Mouse (Mus musculus) cerebellum, adult 11 months (tissue): ENCODE measurements at regions not wholly inside any gene's neighbourhood (a gene's known extent, or its start where the extent isn't known, plus 50 kb on each side); places are given as distances from the start of the nearest gene placed in this dataset.
"Not testable (repeated sequence)": the region's sequence is repeated elsewhere in the genome, so short reads cannot be mapped to it uniquely, and the experiment has no call there.

Source experiments
- DNase-seq: peaks from one replicate; pipeline ENCODE4 v3.0.0; 2022

DNA sequence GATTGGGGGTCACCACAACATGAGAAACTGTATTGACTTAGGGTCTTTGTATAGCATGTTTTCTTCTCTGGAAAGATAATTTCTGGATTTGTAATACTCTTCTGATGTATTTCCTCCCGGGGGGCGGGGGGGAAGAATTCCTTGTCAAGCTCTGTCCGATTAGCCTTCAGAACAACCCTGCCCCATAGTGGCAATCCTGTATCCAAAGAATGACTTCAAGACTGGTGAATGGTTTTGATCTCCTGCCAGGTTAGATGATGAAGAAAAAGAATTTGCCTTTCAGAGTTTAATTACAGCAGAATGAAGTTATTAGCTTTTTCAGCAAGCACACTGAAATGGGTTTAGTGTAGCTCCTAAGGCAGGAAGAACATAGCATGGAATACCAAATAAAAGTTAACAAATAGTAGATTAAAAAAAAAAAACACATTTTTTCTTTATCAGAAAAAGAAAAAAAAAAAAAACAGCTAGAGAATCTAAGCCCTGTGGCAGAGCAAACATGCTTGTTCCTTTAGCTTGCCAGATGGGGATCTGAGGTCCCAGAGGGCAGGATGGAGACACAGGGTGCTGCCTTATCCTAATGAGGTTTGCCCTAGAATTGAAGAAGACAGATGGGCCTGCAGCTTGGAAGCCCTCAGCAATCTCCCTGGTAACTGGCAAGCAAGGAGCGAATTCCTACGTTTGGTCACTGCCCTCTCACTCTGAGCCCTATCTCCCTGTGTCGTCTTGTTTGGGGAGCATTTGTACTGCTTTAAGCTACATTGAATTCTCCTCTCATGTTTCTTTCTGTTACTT lies 280.9 kb upstream of the Gm9972 start:
- peak; percentile 89 for DNase-seq

DNA sequence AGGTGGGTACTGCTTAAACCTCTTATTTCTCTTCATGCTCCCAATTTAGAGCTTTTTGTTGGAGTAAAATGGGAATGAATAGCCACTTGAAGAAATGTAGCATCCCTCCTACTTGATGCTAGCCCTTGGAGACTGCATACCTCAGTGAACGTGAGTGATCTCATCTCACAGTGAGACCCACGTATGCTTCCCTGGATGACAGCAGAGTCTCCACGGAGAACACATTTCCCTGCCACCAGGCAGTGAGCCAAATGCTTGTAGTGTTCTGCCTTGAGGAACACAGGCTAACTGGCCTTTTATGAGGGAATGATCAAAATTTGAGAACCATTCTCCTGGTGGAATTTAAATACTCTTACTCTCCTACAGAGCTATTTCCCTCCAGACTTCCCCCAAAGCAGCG lies 280.1 kb upstream of the Gm9972 start:
- DNase-seq: peak; percentile 89

DNA sequence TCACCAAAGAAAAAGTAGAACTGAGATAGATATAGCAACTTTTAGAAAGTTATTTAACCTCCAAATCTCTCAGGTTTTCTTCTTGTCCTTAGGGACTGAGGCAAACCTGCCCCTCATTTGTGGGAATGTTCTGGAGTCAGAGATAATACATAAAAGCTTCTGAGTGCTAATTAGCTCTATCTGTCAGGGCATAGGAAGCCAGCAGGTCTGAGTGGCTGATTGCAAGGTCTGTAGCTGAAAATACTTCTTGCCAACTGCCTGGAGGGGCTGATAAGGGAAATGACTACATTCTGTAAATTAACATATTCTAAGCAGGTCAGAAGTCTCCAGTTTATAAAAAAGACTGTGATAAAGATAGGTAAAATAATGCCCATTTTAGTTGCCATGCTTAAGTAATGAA lies 270.3 kb upstream of the Gm9972 start:
- no peak for DNase-seq

DNA sequence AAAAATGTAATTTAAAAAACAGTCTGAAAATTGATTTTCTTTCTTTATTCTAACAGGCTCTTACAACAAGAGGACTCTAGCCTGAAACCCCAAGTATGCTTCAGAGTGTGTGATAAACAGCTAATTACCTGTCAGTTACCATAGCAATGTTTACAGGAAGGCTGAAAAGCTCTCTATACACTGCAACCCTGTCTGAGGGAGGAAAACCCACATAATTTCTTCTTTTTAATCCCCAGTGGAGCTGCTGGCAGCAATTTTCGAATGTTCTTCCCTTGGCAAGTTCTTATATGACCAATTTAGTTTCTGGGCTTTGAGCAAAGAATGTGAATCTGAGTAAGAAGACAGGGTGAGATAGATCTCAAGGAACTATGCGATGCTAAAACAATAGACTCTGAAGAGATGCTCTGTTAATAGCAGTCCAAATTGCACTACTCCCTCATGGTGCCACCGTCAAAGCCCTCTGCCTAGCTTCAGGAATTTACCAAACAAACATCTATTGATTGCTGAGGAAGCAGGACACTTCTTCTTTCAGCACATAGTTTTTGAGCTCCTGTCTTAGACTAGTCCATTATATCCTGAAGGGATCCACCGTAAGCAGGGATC lies 260.4 kb upstream of the Gm9972 start:
- DNase-seq: no peak

DNA sequence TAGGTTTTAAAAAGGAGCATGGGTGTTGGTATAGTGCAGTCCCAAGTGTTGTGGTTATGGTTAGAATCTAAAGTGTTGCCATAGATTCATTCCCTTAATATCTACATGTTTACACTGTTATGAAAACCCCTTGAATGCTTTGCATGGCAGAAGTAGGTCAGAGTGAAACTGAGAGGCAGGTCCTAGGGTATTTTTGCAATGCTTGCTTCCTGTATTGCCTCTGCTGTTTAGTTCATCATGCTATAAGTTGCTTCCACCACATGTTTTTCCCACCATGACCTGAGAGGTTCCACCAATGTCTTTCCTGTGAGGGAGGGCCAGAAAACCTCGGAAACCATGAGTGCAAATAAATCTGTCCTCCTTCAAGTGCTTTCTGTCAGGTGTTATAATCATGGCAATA lies 224.1 kb upstream of the Gm9972 start:
- no peak for DNase-seq

DNA sequence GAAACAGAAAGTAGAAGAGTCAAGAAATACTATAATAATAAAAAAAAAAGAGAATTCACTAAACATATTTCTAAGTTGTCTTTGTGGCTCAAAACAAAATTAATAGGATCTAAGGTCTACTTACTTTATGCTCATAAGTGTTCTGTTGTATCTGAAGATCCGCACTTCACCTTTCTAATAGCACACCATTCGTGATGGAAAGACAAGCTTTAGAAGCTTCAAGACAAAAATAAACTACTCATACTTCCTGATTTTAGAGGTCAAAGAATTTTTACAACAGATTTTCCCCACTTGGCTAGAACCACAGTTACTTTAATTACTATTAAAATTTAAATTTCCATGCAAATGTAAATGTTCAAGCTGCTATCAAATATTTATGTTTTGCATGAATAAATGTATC lies 219.8 kb upstream of the Gm9972 start:
- no peak for DNase-seq

DNA sequence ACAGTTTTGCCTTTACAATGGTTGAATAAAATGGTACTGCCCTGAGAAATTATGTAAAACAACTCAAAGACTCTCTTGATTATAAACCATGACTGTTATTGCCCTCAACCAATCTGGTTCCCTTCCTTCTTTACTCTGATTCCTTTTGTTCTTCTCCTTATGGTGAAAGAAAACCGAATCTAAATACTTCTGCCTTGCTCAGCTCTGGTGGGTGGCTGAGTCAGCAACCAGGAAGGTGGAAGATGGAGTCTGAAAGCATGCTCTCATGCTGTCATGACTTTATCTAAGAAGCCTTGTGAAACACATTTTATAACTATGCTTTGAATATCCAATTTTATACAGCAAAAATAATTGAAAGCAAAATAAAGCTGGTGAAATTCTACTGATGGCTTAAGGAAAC lies 212.7 kb upstream of the Gm9972 start:
- no peak for DNase-seq

DNA sequence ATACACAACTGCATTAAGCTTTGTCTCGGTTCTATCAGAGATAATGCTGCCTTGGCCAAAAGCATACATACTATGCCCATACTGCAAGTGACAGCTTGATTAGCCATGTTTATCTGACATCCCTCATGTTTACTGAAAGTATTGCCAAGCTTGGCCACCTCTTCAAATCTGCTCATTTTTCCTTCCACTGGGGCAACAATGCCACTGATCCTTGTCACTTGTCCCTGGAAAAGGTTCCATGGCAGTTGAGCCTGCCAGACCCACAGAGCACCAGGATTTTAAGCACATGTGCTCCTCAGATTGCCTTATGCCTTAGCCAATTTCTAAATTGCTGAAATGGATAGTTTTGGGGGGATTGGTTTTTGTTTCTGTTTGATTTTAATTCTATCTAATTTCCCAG lies 189.8 kb upstream of the Gm9972 start:
- peak; percentile 44 for DNase-seq

DNA sequence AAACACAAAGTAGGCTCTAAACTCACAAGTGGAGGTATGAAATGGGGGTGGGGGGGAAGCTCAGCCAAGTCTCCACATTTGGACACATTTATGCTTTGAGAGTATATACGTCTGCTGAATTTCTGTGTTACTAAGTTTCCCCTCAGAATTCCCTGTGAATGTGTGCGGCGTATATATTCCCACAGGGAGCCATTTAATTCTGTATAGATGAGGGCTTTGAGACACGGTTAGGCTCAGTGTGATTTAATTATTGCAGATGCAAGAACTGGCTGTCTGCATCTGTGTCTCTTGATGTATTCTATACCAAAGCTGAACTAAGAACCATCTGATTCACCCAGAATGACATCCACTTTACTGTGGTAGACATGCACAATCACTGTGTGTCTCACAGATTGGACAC lies 181.1 kb upstream of the Gm9972 start:
- DNase-seq: no peak

DNA sequence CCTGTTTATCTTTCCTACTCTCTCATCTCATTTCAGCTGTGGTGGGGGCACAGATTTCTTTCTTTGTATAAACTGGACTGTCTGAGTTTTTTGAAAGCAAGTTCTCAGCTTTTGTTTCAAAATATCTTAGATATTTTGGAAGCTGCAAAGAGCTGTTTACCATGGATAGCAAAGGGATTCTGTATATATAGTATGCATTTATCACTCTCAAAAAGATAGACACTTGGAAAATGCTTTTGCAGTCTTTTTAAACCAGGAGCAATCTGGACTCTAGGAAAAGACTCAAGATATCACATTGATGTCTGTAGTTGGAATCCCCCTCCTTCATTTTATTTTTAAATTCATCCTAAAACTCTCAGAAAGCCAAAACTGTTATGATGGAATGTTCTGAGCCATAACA lies 177.9 kb upstream of the Gm9972 start:
- no peak for DNase-seq

DNA sequence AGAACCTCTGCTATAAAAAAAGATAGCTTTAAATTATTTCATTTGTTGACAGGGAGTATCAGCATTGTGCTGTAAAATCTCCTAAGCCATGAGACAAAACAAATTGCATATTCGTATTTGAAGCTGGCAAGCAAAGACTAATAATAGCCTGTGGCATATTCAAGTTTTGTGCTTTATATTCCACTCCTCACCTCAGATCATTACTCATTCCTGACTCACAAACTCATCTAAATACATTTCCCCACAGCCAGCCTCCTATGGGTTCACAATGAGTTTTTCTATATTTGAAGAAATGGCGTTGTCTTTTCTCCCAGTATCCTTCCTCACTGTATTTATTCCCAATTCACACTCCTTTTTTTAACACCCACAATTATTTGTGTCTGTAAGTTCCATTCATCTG lies 161.5 kb upstream of the Gm9972 start:
- no peak for DNase-seq

DNA sequence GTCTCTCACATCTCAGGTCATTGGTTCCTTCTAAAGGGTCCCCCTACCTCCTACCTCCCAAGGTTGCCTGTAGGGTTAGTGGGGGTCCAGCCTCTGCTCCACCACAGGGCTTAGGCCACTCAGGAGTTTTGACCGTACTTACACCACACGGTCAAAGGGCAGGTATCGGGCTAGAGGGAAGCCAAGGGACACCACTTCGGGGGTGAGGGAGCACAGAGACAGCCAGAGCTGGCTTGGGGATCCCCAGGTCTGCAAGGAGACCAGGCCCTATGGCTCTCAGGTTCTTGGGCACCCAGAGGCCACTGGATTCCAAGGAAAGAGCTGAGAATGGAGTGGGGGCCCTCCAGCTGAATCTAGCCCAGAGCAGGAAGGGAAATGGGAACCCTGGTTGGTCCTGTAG lies 135.5 kb upstream of the Gm9972 start:
- no peak for DNase-seq

DNA sequence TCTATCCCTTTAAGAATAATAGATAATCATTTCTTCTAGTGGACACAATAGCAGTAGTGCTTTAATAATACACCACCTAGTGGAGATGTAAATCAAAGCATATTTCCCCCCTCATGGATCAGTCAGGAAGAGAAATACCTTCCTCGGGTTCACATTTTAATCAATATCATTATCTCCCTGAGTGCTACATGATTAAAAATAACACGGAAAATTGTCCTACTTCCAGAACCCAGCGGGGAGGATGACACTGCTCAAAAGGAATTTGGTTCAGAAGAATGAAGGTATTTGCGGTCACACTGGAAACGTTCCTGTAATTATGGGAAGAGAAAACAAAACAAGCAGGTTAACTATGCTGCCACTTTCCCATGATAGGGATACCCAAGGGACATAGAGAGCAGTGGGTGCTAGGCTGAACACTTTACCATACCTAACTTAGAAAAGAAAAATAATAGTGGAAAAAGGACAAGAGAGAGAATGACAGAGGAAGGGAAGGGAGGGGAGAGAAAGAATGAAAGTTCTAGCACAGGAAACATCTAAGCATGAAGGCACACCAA lies 132.0 kb upstream of the Gm9972 start:
- DNase-seq: peak; percentile 69

DNA sequence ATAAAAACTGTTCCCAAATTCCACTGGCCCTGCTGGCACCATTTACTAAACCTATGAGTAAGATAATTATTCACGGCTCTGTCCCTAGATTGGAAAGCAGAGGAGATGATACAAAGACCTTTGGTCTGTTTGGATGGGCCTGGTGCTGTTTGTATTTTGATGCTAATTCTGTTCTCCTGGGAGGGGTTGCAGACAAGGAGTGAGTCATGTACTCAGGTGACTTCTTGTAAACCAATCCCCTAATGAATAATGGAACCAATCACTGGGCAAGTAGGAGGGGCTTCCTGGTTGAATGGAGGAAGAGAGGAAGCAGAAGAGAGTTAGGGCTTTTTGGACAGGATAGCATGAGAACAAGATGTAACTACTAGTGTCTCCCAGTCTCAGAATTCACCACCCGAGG lies 130.0 kb upstream of the Gm9972 start:
- DNase-seq: no peak

DNA sequence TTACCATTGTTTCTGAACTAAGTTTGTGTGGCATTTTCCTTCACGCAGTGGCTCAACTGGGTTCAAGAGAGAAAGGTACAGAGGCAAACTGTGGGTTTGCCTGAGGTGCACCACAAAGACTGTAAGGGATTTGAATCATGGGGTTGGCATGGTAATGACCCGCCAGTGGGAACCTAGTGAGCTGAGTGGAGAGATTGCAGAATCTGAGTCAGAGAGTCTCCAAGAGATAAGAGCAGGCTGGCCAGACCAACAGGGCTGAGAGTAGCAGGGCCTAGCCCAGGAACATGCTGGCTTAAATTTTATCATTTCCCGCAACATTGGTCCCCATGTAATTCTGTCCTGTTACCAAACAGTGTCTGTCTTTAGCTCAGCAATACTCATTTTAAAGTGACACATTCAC lies 129.5 kb upstream of the Gm9972 start:
- no peak for DNase-seq

DNA sequence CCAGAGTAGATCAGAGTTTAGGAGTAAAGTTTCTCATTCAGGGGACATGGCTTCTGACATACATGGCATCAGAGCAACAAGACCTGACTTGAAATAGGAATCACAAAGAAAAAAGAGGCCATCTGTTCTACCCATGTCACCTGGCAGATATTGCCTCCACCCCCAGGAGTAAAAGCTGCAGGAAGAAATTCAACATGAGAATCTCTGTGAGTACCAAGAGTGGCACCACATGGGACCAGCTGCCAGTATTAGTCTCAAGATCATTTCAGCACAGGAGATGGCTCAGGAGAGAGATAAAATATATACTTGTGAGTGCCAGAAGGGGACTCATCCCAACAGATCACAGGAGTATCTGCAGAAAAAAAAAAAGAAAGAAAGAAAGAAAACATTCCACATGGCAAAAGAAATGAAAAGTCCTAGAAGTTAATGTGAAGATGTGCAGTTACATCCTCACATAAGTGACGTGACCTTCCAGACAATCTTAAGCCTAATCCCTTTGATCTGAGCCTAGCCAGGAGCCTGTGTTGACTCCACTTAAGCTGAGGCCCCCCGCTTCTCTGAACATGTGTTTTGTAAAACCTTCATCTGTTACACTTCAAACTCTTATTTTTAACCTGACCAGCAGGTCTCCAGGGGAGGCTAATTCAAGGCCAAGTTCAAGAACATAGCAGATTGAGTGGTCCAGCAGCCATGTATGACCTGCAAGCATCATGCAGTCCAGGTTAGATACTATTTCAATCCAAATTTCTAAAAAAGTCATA lies 118.9 kb upstream of the Gm9972 start:
- DNase-seq: peak; percentile 69

DNA sequence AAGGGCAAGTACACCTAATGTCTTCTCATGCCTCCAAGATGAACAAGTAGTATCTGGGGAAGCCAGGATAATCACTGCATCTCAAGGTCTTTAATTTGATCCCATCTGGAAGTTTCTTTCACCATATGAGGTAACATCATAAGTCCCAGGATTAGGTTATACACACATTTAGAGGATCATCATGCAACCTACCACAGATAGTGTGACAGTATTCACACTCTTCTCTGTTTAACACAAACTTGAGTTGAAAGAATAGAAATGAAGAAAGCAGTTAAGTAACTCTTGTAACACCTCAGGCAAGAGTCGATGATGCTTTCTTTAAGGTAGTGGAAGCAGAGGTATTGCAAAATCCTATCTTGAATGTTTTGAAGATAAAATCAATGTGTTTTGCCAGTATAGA lies 116.3 kb upstream of the Gm9972 start:
- DNase-seq: no peak

DNA sequence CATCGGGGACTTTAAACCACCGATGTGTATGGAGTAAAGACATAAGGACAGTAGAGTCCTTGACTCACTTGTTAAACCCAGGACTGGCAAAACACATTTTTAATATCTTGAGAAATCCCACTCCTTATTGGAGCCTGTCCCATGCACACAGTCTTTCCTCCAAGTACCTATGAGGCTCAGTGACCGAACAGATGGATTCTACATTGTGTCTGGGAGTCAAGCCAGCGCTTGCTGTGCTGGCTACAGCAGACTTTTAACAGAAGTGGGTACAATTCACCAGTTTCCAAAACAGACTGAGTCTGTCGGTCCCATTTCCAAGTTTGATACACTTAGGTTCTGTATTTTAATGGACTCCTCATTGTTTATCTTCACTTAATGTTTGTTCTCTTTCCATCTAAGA lies 108.4 kb upstream of the Gm9972 start:
- DNase-seq: peak; percentile 90

DNA sequence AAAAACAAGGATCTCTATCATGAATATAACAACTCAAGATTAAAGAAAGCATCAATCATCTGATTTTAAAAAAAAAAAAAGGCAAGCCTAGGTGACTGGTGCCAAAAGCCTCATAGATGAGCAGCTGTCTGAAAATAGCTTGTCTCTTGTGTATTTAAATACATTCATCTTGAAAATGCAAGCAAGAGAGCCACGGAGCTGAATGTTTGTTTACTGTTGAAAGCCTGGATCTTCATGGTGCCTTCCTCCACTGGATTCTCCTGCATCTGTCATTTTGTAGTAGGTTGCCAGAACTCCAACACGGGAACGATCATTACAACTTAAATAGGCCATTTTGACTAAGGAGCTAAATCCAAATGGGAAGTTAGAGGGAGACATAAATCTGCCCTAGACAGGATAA lies 106.6 kb upstream of the Gm9972 start:
- DNase-seq: peak; percentile 27

DNA sequence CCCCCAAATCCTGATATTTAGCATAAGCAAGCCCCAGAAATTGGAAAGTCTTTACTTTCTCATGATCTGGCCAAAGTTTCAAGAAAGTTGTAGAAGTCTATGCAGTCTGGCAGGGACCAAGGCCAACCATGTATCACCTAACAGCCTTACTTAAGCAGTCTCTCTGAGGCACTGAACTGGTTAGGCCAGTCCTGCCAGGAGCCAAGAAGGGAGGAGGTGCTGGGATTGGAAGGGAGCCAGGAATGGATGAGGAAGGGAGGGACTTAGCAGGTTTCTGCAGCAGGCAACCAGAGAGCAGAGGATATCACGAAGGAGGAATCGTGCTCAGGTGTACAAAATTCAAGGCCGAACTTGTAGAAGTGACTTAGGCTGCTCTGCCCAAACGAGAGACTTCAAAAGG lies 96.3 kb upstream of the Gm9972 start:
- not testable (repeated sequence) for DNase-seq

DNA sequence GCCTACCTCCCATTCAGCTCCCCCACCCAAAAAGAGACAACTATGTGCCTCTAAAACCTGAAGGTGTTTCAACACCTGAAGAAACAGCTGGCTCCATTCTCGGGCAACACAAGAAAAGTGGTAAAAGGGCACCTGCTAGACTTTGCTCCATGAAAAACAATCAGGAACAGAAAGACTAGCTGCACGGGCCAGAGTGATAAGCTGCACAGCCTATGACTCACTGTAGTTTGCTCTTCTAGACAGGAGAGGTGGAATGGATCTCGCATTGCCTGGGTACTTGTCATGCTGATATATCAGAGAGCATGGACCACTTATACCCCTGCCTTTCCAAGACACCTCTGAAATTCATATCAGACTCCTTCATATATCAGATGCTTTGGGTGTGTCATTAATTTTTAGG lies 94.0 kb upstream of the Gm9972 start:
- no peak for DNase-seq

DNA sequence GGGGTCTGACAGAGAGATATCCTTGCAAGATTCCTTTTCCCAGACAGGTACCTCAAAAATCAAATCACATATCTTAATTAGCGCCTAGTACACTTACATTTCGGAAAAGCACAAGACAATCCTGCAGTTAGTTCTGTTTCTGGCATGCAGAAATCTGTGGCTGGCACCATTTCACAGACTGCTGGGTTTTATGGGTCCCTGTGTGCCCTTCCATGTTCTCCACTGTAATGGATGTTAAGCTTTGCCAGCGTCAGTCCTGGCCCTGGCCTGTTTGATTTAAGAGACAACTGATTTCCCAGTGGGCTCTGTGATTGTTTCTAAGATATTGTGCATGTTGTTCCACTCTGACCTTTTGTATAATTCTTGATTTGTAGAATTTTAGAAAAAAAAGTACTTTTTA lies 93.3 kb upstream of the Gm9972 start:
- DNase-seq: no peak

DNA sequence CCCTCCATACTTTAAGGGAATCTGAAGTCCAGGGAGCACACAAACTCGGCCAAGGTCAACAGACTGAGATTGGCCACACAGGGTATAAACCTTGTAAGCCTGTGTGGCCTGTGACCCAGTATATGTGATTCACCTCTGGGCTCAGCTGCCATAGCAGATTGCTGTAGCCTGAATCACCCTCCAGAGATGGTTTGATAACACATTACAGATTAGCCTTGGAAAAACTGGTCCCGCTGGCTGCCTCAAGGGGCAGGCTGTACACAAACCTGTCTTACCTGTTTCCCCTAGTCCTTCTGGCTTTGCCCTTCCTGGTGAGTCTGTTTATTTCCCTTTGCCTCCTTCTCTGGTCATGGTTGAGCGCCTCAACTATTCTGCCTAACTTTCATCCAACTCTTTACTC lies 91.0 kb upstream of the Gm9972 start:
- DNase-seq: no peak

DNA sequence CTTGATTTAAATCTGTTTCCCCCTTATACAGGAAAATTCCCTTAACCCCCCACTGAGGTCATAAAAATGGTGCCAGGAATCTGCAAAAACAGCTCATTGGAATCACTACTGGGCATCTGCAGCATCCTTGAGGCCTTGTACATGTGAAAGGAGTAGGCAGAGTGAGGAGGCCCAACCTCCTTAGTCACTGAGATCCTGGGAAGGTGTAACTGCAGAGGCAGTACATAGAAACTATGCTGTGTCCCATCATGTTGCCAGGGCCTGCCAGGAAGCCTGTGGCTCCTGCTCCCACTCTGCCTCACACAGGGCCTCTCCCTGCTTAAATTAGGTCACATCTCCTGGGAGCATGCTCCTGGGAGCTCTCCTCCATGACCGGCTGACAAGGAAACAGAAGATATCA lies 85.7 kb upstream of the Gm9972 start:
- DNase-seq: no peak
